Mouse (Mus musculus) T-helper 1 cell (primary cell): Measurements from ENCODE around the gene Gm20479.

Source experiments
- in situ Hi-C: fragments of 300-600 bp; cut with MboI, MseI; formaldehyde crosslinking; loops from one replicate; pipeline ENCODE4 v1.15.1; 2025; ENCODE audit warnings: high pct_unique_total_duplicates

Gene Gm20479

GRCm38 (mm10) chr7:27314393-27314792 lies 42.8 kb downstream of the Gm20479 start:
- in situ Hi-C loops, result no loop called here

GRCm38 (mm10) chr7:27311651-27312284 lies 45.5 kb downstream of the Gm20479 start:
- in situ Hi-C loops, result no loop called here

GRCm38 (mm10) chr7:27310996-27311535 lies 46.2 kb downstream of the Gm20479 start:
- in situ Hi-C loops, result no loop called here

- in situ Hi-C loops, result no loop called here
Measured at GRCm38 (mm10) chr7:27310306-27310705, 46.9 kb downstream of the Gm20479 start.

- in situ Hi-C loops, result no loop called here
Measured at GRCm38 (mm10) chr7:27309832-27310231, 47.4 kb downstream of the Gm20479 start.

GRCm38 (mm10) chr7:27308821-27309549 lies 48.2 kb downstream of the Gm20479 start:
- in situ Hi-C loops, result no loop called here

- in situ Hi-C loops, result no loop called here
Measured at GRCm38 (mm10) chr7:27307551-27307950, 49.7 kb downstream of the Gm20479 start.

- in situ Hi-C loops, result no loop called here
Measured at GRCm38 (mm10) chr7:27306161-27307160, 50.8 kb downstream of the Gm20479 start.

- in situ Hi-C loops, result no loop called here
Measured at GRCm38 (mm10) chr7:27305091-27305730, 52.0 kb downstream of the Gm20479 start.
